13 mouse cellular contexts compared by ENCODE assay signal in the genomic region with DNA sequence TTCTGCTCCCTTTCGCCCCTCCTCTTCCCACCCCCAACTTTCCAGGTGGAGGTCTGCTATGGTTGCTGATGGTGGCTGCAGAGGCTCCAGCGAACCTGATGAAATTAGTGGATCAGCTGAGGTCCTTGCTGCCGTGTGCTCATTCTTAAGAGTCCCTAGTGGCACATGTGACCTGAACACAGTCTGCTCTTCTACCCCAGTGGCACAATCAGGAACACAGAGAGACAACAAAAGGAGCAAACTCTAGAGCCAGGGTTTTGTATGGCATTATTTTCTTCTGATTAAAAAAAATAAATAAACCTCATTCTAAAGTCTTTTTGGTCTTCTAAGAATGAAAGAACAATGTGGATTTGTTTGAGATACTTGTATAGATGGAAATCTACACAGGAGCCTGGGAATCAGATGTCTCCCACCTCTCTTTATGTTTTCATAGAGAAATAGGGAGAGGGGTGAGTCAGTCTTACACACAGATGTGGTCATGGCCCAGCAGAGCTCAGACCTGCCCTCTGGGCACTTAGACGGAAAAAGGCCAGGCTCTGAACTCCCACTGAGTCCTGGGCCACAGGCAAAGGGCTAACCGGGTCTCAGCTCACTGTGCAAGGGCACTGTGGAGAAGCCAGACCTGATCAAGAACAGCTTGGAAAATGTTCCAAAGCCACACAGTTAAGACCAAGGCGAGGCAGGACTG. TPM values are rescaled to one million over a fixed set of nuclear protein-coding genes. Genes with fewer than 3 reads are reported as not detected.
DNase-seq lines count a peak whose midpoint lies in the region; ATAC-seq lines count a peak whose summit lies in the region.
"Had no signal": no experiment of that assay in that cellular context is flagged by ENCODE, and none has a peak within 500 bp of the region (broad histone marks: within the 10 kb centered on the region; RNA-seq: fewer than 3 reads in every experiment).

No protein-coding gene starts in this region.

- peaks cover 9% of the 10 kb centered on the region for H3K4me1 ChIP-seq in forebrain, embryonic 10.5 days
- H3K4me1 ChIP-seq in forebrain, embryonic 14.5 days (ENCODE audit: control insufficient read depth, insufficient read depth, low read length), result no peaks in the 10 kb centered on the region
- H3K4me1 ChIP-seq in neural tube, embryonic 11.5 days (ENCODE audit: control insufficient read depth, insufficient read depth, low read length), result no peaks in the 10 kb centered on the region
- peaks cover 40% of the 10 kb centered on the region for H3K4me1 ChIP-seq in liver, embryonic 11.5 days (replicated peaks; ENCODE audit: control insufficient read depth, insufficient read depth, low read length)

- H3K9ac ChIP-seq in forebrain, embryonic 14.5 days (ENCODE audit: low read length), result no peak overlapping the region
- H3K9ac ChIP-seq in neural tube, embryonic 11.5 days (ENCODE audit: low read length), result no peak overlapping the region
- H3K9ac ChIP-seq in liver, embryonic 11.5 days (ENCODE audit: low read depth, low read length), result peak overlapping the region; percentile 41
- H3K9ac ChIP-seq: neural tube, embryonic 13.5 days had no signal

- WGBS in forebrain, embryonic 10.5 days, result 64% methylated on average over 6 of the region's 6 CpGs
- WGBS in forebrain, embryonic 14.5 days, result 68% methylated on average over 6 of the region's 6 CpGs
- WGBS in neural tube, embryonic 11.5 days, result 65% methylated on average over 6 of the region's 6 CpGs
- WGBS in liver, embryonic 11.5 days, result 47% methylated on average over 6 of the region's 6 CpGs

- H3K27ac ChIP-seq in forebrain, embryonic 10.5 days, result peak overlapping the region; percentile 71
- H3K27ac ChIP-seq in forebrain, embryonic 14.5 days (ENCODE audit: low read depth, low read length), result no peak overlapping the region
- H3K27ac ChIP-seq in neural tube, embryonic 11.5 days (ENCODE audit: low read depth, low read length), result 0 out of 2 replicates have a peak overlapping the region, but pooled peaks have one; percentile 31
- peak overlapping the region; percentile 83 for H3K27ac ChIP-seq in liver, embryonic 11.5 days (ENCODE audit: low read depth, low read length)
- H3K27ac ChIP-seq: neural tube, embryonic 13.5 days had no signal

- no peaks in the 10 kb centered on the region for H3K9me3 ChIP-seq in forebrain, embryonic 10.5 days
- no peaks in the 10 kb centered on the region for H3K9me3 ChIP-seq in forebrain, embryonic 14.5 days (replicated peaks; ENCODE audit: control insufficient read depth, low read length)
- no peaks in the 10 kb centered on the region for H3K9me3 ChIP-seq in neural tube, embryonic 11.5 days (ENCODE audit: control insufficient read depth, low read length)
- no peaks in the 10 kb centered on the region for H3K9me3 ChIP-seq in liver, embryonic 11.5 days (ENCODE audit: control insufficient read depth, low read length)
- H3K9me3 ChIP-seq: neural tube, embryonic 13.5 days had no signal

- DNase-seq in forebrain, embryonic 10.5 days (ENCODE audit: extremely low spot score, low spot score), result no peak
- no peak for DNase-seq in forebrain, embryonic 14.5 days (ENCODE audit: low spot score)
- no peak for DNase-seq in neural tube, embryonic 11.5 days (ENCODE audit: low spot score)
- no peak for DNase-seq in neural tube, embryonic 10.5 days (ENCODE audit: extremely low spot score, low spot score)
- no peak for DNase-seq in liver, embryonic 11.5 days (ENCODE audit: low spot score)
- DNase-seq in MN1 (ENCODE audit: low spot score), result no peak
- no peak for DNase-seq in cerebellum, adult 9-11 months
- DNase-seq in frontal cortex, postnatal 10 days (ENCODE audit: low spot score in 2 of 2), result no peak
- DNase-seq: kidney, adult 18-20 months; lung, postnatal 14 days; midbrain, embryonic 14.5 days had no signal

- no peak overlapping the region for H3K4me2 ChIP-seq in forebrain, embryonic 14.5 days (ENCODE audit: low read length)
- no peak overlapping the region for H3K4me2 ChIP-seq in neural tube, embryonic 11.5 days (ENCODE audit: low read depth)
- H3K4me2 ChIP-seq in liver, embryonic 11.5 days, result peak overlapping the region; percentile 37
- H3K4me2 ChIP-seq: neural tube, embryonic 13.5 days had no signal

- H3K4me3 ChIP-seq in forebrain, embryonic 10.5 days, result no peak overlapping the region
- H3K4me3 ChIP-seq in forebrain, embryonic 14.5 days (ENCODE audit: low read depth, low read length), result no peak overlapping the region
- H3K4me3 ChIP-seq in neural tube, embryonic 11.5 days (ENCODE audit: low read depth, low read length), result no peak overlapping the region
- no peak overlapping the region for H3K4me3 ChIP-seq in liver, embryonic 11.5 days (ENCODE audit: low read depth, low read length)
- H3K4me3 ChIP-seq: erythroblast, embryonic 14.5 days; neural tube, embryonic 13.5 days had no signal

- ATAC-seq in forebrain, embryonic 14.5 days, result no peak
- ATAC-seq in neural tube, embryonic 11.5 days (ENCODE audit: insufficient read depth, low FRiP score, low TSS enrichment), result no peak
- ATAC-seq in liver, embryonic 11.5 days (replicated peaks; ENCODE audit: low FRiP score), result no peak; the same call in 1 of the 2 replicates

- H3K27me3 ChIP-seq in forebrain, embryonic 10.5 days (ENCODE audit: poor library complexity, severe bottlenecking), result no peaks in the 10 kb centered on the region
- H3K27me3 ChIP-seq in forebrain, embryonic 14.5 days (replicated peaks; ENCODE audit: control insufficient read depth, insufficient read depth, low read length), result no peaks in the 10 kb centered on the region
- no peaks in the 10 kb centered on the region for H3K27me3 ChIP-seq in neural tube, embryonic 11.5 days (ENCODE audit: control insufficient read depth, insufficient read depth, low read length)
- no peaks in the 10 kb centered on the region for H3K27me3 ChIP-seq in liver, embryonic 11.5 days (replicated peaks; ENCODE audit: control insufficient read depth, insufficient read depth, low read length)
- H3K27me3 ChIP-seq: neural tube, embryonic 13.5 days had no signal

- H3K36me3 ChIP-seq in forebrain, embryonic 10.5 days (replicated peaks), result no peaks in the 10 kb centered on the region
- no peaks in the 10 kb centered on the region for H3K36me3 ChIP-seq in forebrain, embryonic 14.5 days (ENCODE audit: control insufficient read depth, insufficient read depth, low read length)
- H3K36me3 ChIP-seq in neural tube, embryonic 11.5 days (ENCODE audit: control insufficient read depth, insufficient read depth, low read length), result no peaks in the 10 kb centered on the region
- H3K36me3 ChIP-seq in liver, embryonic 11.5 days (ENCODE audit: control insufficient read depth, insufficient read depth, low read length), result no peaks in the 10 kb centered on the region
- H3K36me3 ChIP-seq: neural tube, embryonic 13.5 days had no signal

RNA-seq across cellular contexts. Expression of a gene that starts 1.9 kb away (rescaled TPM):
- 0.22 and 0.47 TPM in 2 replicates for polyA plus RNA-seq in forebrain, embryonic 10.5 days (2016; fragmentation: Nextera tagmentation; extraction: Ambion mirVana)
- polyA plus RNA-seq in forebrain, embryonic 14.5 days (2014; fragmentation: Nextera tagmentation; extraction: Ambion mirVana), result 0.48 and 0.62 TPM in 2 replicates
- 0.18 and 0.77 TPM in 2 replicates for polyA plus RNA-seq in neural tube, embryonic 11.5 days (2014; fragmentation: Nextera tagmentation; extraction: Ambion mirVana)
- 0.60 and 1.8 TPM in 2 replicates for polyA plus RNA-seq in liver, embryonic 11.5 days (2014; fragmentation: Nextera tagmentation; extraction: Ambion mirVana)

RNA-seq across cellular contexts. Expression of a gene that starts 58.1 kb away (rescaled TPM):
- 171 and 173 TPM in 2 replicates for polyA plus RNA-seq in forebrain, embryonic 10.5 days (2016; fragmentation: Nextera tagmentation; extraction: Ambion mirVana)
- 184 and 203 TPM in 2 replicates for polyA plus RNA-seq in forebrain, embryonic 14.5 days (2014; fragmentation: Nextera tagmentation; extraction: Ambion mirVana)
- polyA plus RNA-seq in neural tube, embryonic 11.5 days (2014; fragmentation: Nextera tagmentation; extraction: Ambion mirVana), result 170 and 179 TPM in 2 replicates
- polyA plus RNA-seq in liver, embryonic 11.5 days (2014; fragmentation: Nextera tagmentation; extraction: Ambion mirVana), result 178 and 184 TPM in 2 replicates
